Mouse (Mus musculus): ENCODE measurements around the gene Fbxo3. TPM values are rescaled to one million over a fixed set of nuclear protein-coding genes. Genes with fewer than 3 reads are reported as not detected.
"Not testable (repeated sequence)": the region's sequence is repeated elsewhere in the genome, so short reads cannot be mapped to it uniquely, and the experiment has no call there.

The Fbxo3 gene
- polyA plus RNA-seq, 1 experiment from 2014 or later = 60.1 TPM

DNA sequence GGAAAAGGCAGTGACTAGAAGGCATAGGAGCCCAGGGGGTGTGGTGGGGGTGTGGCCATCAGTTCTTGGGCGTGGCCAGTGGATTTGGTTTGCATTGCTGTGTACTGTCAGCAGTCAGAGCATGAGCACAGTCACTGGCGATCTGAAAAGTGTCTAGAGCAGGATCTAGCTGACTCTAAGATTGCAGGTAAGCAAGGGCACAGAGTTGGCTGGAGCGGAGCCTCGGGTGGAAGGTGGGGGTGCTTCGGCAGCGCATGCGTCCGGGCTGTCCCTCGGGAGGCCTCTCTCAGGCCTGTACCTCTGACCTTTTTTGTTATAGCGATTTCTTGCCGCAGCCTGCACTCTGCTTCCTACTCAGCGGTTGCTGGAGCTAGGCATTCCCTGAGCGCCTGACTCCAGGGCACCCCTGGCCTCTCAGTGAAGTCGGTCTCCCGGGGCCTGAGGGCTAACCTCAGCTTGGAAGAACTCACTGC, 68.3 kb downstream of the Fbxo3 start, which contains the start of gene Cd59a:
Cd59a (plus strand) TSS at position 61 of the 473 bp plus-strand sequence.
- H3K4me2 ChIP-seq (replicated peaks; ENCODE audit: low read depth, low read length) = peak within 1 kb of the TSS; percentile 63
- H3K9me3 ChIP-seq (ENCODE audit: control insufficient read depth, low read depth, low read length) = no peaks in the 10 kb centered on the region
- WGBS = 1% methylated on average over 15 of the region's 15 CpGs
- no peaks in the 10 kb centered on the region for H3K36me3 ChIP-seq (ENCODE audit: control insufficient read depth, insufficient read depth, low read length)
- peak within 1 kb of the TSS; percentile 72 for H3K27ac ChIP-seq (ENCODE audit: low read length)
- H3K4me1 ChIP-seq (ENCODE audit: control insufficient read depth, insufficient read depth, low read length) = no peaks in the 10 kb centered on the region
- peak; percentile 92 for ATAC-seq (ENCODE audit: insufficient number of reproducible peaks, insufficient read depth, low FRiP score, low read depth)
- no peaks in the 10 kb centered on the region for H3K27me3 ChIP-seq (ENCODE audit: control insufficient read depth, insufficient read depth, low read length)
- H3K9ac ChIP-seq (replicated peaks; ENCODE audit: low read depth, low read length) = peak within 1 kb of the TSS; percentile 47; the same call in 1 of the 2 replicates
- peak within 1 kb of the TSS; percentile 54 for H3K4me3 ChIP-seq (ENCODE audit: low read depth, low read length)

DNA sequence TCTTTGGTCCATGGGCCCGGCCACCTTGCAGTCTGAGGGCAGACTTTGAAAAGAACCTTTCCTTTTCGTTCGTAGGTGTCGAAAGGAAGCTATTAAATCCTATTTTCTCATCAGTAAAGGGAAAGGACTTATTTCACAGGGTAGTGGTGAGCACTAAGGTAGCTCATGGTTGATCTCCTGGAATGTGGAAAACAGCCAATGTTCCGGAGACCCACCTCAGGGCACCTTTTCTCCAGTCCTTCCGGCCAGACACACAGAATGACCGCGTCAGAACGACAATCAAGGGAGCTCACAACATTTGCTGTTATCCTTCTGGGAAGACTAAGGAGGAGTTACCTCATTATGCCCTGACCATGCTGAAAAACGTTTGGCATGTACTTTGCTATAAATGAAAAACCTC, 68.7 kb downstream of the Fbxo3 start:
- WGBS = 36% methylated on average over 10 of the region's 10 CpGs

DNA sequence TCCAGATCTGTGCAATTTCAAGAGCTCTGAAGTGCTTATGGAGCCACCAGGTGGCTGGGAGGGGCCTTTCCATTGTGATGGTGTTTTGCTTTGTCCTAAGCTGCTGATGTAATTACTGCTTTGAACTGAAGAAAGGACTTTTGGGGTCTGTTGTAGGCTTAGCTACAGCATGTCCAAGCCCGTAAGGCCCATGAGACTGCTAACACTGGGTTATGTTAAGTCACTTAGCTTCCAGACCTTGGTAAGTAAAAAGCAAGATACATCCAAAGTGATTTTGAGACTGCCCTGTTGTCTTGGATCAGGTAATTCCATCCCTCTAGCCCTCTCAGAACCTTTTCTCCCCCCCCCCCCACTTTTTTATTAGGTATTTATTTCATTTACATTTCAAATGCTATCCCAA, 69.3 kb downstream of the Fbxo3 start:
- not testable (repeated sequence) for H3K9ac ChIP-seq (replicated peaks; ENCODE audit: low read depth, low read length); ATAC-seq (ENCODE audit: insufficient number of reproducible peaks, insufficient read depth, low FRiP score, low read depth); H3K36me3 ChIP-seq (ENCODE audit: control insufficient read depth, insufficient read depth, low read length); H3K27ac ChIP-seq (ENCODE audit: low read length); H3K9me3 ChIP-seq (ENCODE audit: control insufficient read depth, low read depth, low read length); H3K4me1 ChIP-seq (ENCODE audit: control insufficient read depth, insufficient read depth, low read length); H3K27me3 ChIP-seq (ENCODE audit: control insufficient read depth, insufficient read depth, low read length)
- 0 out of 2 replicates have a peak overlapping the region, but pooled peaks have one; percentile 54 for H3K4me3 ChIP-seq (ENCODE audit: low read depth, low read length)
- peak overlapping the region; percentile 63; the same call in 1 of the 2 replicates for H3K4me2 ChIP-seq (replicated peaks; ENCODE audit: low read depth, low read length)
- WGBS = 80% methylated on average over 1 of the region's 1 CpGs

More for the DNA sequence above, 68.7 kb downstream of the Fbxo3 start:
- ATAC-seq (ENCODE audit: insufficient number of reproducible peaks, insufficient read depth, low FRiP score, low read depth) = no peak; the same call in 1 of the 2 replicates
- Histone ChIP-seq H3K4me1 (ENCODE audit: control insufficient read depth, insufficient read depth, low read length) (no peaks in the 10 kb centered on the region), H3K9me3 (ENCODE audit: control insufficient read depth, low read depth, low read length) (no peaks in the 10 kb centered on the region), H3K36me3 (ENCODE audit: control insufficient read depth, insufficient read depth, low read length) (no peaks in the 10 kb centered on the region), H3K4me3 (ENCODE audit: low read depth, low read length) (peak overlapping the region; percentile 54), H3K4me2 (replicated peaks; ENCODE audit: low read depth, low read length) (peak overlapping the region; percentile 63), H3K27me3 (ENCODE audit: control insufficient read depth, insufficient read depth, low read length) (no peaks in the 10 kb centered on the region), H3K9ac (replicated peaks; ENCODE audit: low read depth, low read length) (peak overlapping the region; percentile 47; the same call in 1 of the 2 replicates), H3K27ac (ENCODE audit: low read length) (peak overlapping the region; percentile 72)

DNA sequence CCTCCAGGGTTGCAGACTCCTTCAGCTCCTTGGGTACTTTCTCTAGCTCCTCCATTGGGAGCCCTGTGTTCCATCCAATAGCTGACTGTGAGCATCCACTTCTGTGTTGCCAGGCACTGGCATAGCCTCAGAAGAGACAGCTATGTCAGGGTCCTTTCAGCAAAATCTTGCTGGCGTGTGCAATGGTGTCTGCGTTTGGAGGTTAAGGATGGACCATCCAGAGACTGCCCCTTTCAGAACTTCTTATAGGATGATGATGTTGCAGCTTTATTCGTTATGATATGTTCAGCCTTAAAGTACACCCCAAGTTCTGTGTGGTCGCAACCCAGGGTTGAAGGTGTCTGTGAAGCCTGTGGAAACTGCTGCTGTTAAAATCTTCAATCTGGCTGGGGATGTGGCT, 69.9 kb downstream of the Fbxo3 start:
- WGBS = 95% methylated on average over 4 of the region's 4 CpGs
- not testable (repeated sequence) for H3K9me3 ChIP-seq (ENCODE audit: control insufficient read depth, low read depth, low read length); H3K4me2 ChIP-seq (replicated peaks; ENCODE audit: low read depth, low read length); H3K9ac ChIP-seq (replicated peaks; ENCODE audit: low read depth, low read length); H3K27ac ChIP-seq (ENCODE audit: low read length); H3K36me3 ChIP-seq (ENCODE audit: control insufficient read depth, insufficient read depth, low read length); H3K27me3 ChIP-seq (ENCODE audit: control insufficient read depth, insufficient read depth, low read length); ATAC-seq (ENCODE audit: insufficient number of reproducible peaks, insufficient read depth, low FRiP score, low read depth); H3K4me3 ChIP-seq (ENCODE audit: low read depth, low read length); H3K4me1 ChIP-seq (ENCODE audit: control insufficient read depth, insufficient read depth, low read length)

DNA sequence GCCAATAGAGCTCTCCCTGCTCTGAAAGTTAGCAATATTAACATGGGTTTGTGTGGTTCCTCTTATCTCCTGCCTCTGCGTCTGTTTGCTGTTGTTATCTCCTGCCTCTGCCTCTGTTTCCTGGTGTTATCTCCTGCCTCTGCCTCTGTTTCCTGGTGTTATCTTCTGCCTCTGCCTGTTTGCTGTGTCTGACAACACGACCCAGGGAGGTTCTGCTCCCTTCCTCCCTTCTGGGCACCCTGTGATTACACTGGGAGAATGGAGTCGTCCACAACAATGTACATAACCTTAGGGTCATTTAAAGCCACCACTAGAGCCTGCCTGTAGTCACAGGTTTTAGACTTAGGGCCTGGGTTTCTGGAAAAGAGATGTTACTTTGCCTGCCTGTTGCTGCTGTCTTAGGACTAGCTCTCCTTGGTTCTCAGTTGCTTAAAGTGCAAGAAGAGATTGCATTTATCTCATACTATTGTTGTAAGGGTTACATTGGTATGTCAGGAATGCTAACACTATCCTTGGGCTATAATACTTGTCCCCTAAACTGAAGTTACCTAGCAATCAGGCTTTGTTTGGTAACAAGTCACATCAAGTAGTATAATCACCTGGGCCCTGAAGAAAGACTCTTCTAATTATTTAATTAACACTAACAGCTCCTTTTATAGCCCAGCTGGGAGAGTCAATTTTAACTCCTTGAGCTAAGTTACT, 71.2 kb downstream of the Fbxo3 start:
- no peaks in the 10 kb centered on the region for H3K4me1 ChIP-seq (ENCODE audit: control insufficient read depth, insufficient read depth, low read length)
- ATAC-seq (ENCODE audit: insufficient number of reproducible peaks, insufficient read depth, low FRiP score, low read depth) = peak; percentile 46; the same call in 1 of the 2 replicates
- 31% methylated on average over 3 of the region's 3 CpGs for WGBS

DNA sequence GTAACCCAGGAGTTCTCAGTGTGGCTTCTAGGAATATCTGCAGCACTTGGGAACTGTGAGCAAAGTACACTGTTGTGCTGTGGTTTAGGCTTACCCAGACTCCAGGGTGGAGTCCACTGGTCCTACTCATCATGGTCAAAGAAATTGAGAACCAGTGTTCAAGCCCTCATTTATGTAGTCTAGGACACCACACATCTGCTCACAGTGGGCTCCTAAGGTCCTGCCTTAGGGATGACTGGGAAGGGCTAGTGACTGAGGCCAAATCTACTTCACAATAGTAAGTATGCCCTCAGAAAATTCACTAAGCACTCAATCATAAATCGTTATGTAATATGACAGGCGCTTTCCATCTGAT, 71.7 kb downstream of the Fbxo3 start:
- H3K9me3 ChIP-seq (ENCODE audit: control insufficient read depth, low read depth, low read length) = no peaks in the 10 kb centered on the region
- WGBS = 92% methylated on average over 2 of the region's 2 CpGs
- H3K27ac ChIP-seq (ENCODE audit: low read length) = no peak overlapping the region
- ATAC-seq (ENCODE audit: insufficient number of reproducible peaks, insufficient read depth, low FRiP score, low read depth) = no peak
- no peak overlapping the region for H3K4me2 ChIP-seq (replicated peaks; ENCODE audit: low read depth, low read length)
- H3K4me1 ChIP-seq (ENCODE audit: control insufficient read depth, insufficient read depth, low read length) = no peaks in the 10 kb centered on the region
- H3K27me3 ChIP-seq (ENCODE audit: control insufficient read depth, insufficient read depth, low read length) = no peaks in the 10 kb centered on the region
- H3K4me3 ChIP-seq (ENCODE audit: low read depth, low read length) = no peak overlapping the region
- H3K36me3 ChIP-seq (ENCODE audit: control insufficient read depth, insufficient read depth, low read length) = no peaks in the 10 kb centered on the region
- no peak overlapping the region for H3K9ac ChIP-seq (replicated peaks; ENCODE audit: low read depth, low read length)

More for the DNA sequence above, 71.2 kb downstream of the Fbxo3 start:
- no peaks in the 10 kb centered on the region for H3K27me3 ChIP-seq (ENCODE audit: control insufficient read depth, insufficient read depth, low read length)
- no peak overlapping the region for H3K27ac ChIP-seq (ENCODE audit: low read length)
- no peak overlapping the region for H3K9ac ChIP-seq (replicated peaks; ENCODE audit: low read depth, low read length)
- H3K36me3 ChIP-seq (ENCODE audit: control insufficient read depth, insufficient read depth, low read length) = no peaks in the 10 kb centered on the region
- H3K4me3 ChIP-seq (ENCODE audit: low read depth, low read length) = no peak overlapping the region
- no peaks in the 10 kb centered on the region for H3K9me3 ChIP-seq (ENCODE audit: control insufficient read depth, low read depth, low read length)
- no peak overlapping the region for H3K4me2 ChIP-seq (replicated peaks; ENCODE audit: low read depth, low read length)

DNA sequence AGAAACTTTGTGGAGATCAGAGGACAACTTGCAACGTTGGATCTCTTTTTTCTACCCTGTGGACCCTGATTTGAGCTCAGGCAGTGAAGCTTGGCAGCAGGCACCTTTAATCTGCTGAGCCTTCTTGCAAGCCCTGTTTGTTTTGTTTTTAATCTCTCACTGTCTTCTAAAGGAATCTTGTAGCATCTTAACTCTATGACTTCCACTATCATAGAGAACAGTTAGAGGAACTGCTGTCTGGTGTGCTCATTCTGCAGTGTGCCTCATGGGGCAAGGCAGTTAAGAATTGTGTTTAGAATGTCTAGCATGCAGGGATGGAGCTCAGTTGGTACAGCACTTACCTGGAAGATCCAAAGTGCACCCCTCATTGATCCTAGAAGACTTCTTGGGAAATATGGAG, 72.4 kb downstream of the Fbxo3 start:
- 56% methylated on average over 1 of the region's 1 CpGs for WGBS
- Histone ChIP-seq H3K4me1 (ENCODE audit: control insufficient read depth, insufficient read depth, low read length) (no peaks in the 10 kb centered on the region), H3K4me2 (replicated peaks; ENCODE audit: low read depth, low read length) (no peak overlapping the region), H3K36me3 (ENCODE audit: control insufficient read depth, insufficient read depth, low read length) (no peaks in the 10 kb centered on the region), H3K9ac (replicated peaks; ENCODE audit: low read depth, low read length) (no peak overlapping the region), H3K9me3 (ENCODE audit: control insufficient read depth, low read depth, low read length) (no peaks in the 10 kb centered on the region), H3K27me3 (ENCODE audit: control insufficient read depth, insufficient read depth, low read length) (no peaks in the 10 kb centered on the region), H3K4me3 (ENCODE audit: low read depth, low read length) (no peak overlapping the region), H3K27ac (ENCODE audit: low read length) (no peak overlapping the region)
- ATAC-seq (ENCODE audit: insufficient number of reproducible peaks, insufficient read depth, low FRiP score, low read depth) = no peak

DNA sequence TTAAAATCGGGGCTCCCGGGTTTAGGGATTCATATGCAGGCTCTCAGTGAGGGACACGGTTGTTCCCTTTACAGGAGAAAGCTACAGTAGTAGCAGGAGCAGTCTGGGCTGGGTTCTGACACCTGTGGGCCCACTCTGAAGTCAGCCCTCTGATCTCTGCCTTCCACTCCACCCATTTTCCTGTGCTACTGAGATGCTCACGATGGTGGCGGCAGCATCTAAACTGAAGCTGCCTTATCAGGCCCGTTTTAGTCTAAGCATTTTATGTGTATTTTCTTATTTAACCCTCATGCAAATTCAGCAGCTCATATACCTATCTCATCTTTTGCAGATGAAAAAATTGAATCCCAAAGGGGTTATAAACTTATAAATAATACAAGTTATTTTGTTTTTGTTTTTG, 77.3 kb downstream of the Fbxo3 start:
- H3K36me3 ChIP-seq (ENCODE audit: control insufficient read depth, insufficient read depth, low read length) = no peaks in the 10 kb centered on the region
- no peak overlapping the region for H3K27ac ChIP-seq (ENCODE audit: low read length)
- H3K27me3 ChIP-seq (ENCODE audit: control insufficient read depth, insufficient read depth, low read length) = no peaks in the 10 kb centered on the region
- H3K9me3 ChIP-seq (ENCODE audit: control insufficient read depth, low read depth, low read length) = no peaks in the 10 kb centered on the region
- no peaks in the 10 kb centered on the region for H3K4me1 ChIP-seq (ENCODE audit: control insufficient read depth, insufficient read depth, low read length)
- ATAC-seq (ENCODE audit: insufficient number of reproducible peaks, insufficient read depth, low FRiP score, low read depth) = no peak
- H3K9ac ChIP-seq (replicated peaks; ENCODE audit: low read depth, low read length) = no peak overlapping the region
- H3K4me2 ChIP-seq (replicated peaks; ENCODE audit: low read depth, low read length) = no peak overlapping the region
- WGBS = 88% methylated on average over 6 of the region's 6 CpGs
- no peak overlapping the region for H3K4me3 ChIP-seq (ENCODE audit: low read depth, low read length)

DNA sequence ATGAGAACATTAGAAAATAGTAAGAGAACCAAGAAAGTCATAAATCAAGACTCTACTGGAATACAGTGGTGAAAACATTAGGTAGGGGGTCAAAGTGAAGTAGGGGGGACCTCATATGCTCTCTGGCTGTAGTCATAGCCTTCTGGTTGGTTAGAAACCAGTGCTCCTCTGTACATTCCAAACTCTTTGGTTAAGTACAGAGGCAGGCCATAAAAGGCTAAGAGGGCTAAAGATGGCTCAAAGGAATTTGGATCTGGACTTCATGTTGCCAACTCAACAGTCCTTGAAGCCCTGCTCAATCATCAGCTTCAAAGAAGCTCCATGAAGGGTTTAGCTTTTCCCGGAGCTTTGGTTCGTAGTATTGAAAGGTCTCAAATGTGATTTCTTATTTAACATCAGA, 81.5 kb downstream of the Fbxo3 start:
- H3K27ac ChIP-seq (ENCODE audit: low read length); H3K4me3 ChIP-seq (ENCODE audit: low read depth, low read length); ATAC-seq (ENCODE audit: insufficient number of reproducible peaks, insufficient read depth, low FRiP score, low read depth); H3K4me1 ChIP-seq (ENCODE audit: control insufficient read depth, insufficient read depth, low read length); H3K4me2 ChIP-seq (replicated peaks; ENCODE audit: low read depth, low read length); H3K9me3 ChIP-seq (ENCODE audit: control insufficient read depth, low read depth, low read length); H3K27me3 ChIP-seq (ENCODE audit: control insufficient read depth, insufficient read depth, low read length); H3K36me3 ChIP-seq (ENCODE audit: control insufficient read depth, insufficient read depth, low read length); H3K9ac ChIP-seq (replicated peaks; ENCODE audit: low read depth, low read length): not testable (repeated sequence)
- WGBS = 84% methylated on average over 2 of the region's 2 CpGs

All from stomach, embryonic 14.5 days (tissue).